Mouse (Mus musculus) ES-Bruce4 (cell line): ENCODE results near the gene Mmp21. TPM values are rescaled to one million over a fixed set of nuclear protein-coding genes. Genes with fewer than 3 reads are reported as not detected.

Experiments used
- H3K27ac ChIP-seq: 2 replicates; pipeline ENCODE4 v1.5.1; 2012; ENCODE audit warnings: low read length, inconsistent platforms; ENCODE audit not compliant: insufficient read depth
- H3K27me3 ChIP-seq: 2 replicates; pipeline ENCODE4 v1.6.1; 2012; ENCODE audit warnings: mild to moderate bottlenecking, low read length, inconsistent platforms; ENCODE audit not compliant: control insufficient read depth, poor library complexity, insufficient read depth, severe bottlenecking
- H3K36me3 ChIP-seq: 2 replicates; pipeline ENCODE4 v1.6.1; 2012; ENCODE audit warnings: inconsistent platforms, mild to moderate bottlenecking, low read length, moderate library complexity; ENCODE audit not compliant: control insufficient read depth, poor library complexity, insufficient read depth, severe bottlenecking
- H3K4me1 ChIP-seq: one replicate; pipeline ENCODE4 v1.8.1; 2011; ENCODE audit warnings: low read length; ENCODE audit not compliant: control insufficient read depth, insufficient read depth
- H3K4me3 ChIP-seq: 2 replicates; pipeline ENCODE4 v1.5.1; 2011; ENCODE audit warnings: low read depth, mild to moderate bottlenecking, low read length
- H3K9ac ChIP-seq: 2 replicates; pipeline ENCODE4 v1.6.1; 2012; ENCODE audit warnings: low read depth, mild to moderate bottlenecking, inconsistent platforms; ENCODE audit not compliant: poor library complexity, severe bottlenecking
- H3K9me3 ChIP-seq: replicated peaks from 2 replicates; pipeline ENCODE4 v1.6.1; 2012; ENCODE audit warnings: mild to moderate bottlenecking, low read length, inconsistent platforms; ENCODE audit not compliant: control insufficient read depth, poor library complexity, insufficient read depth, severe bottlenecking
- CTCF ChIP-seq: IDR thresholded peaks from one replicate; pipeline ENCODE4 v1.8.1; 2011; ENCODE audit warnings: low read depth, low read length
- EP300 ChIP-seq: IDR thresholded peaks from 2 replicates; pipeline ENCODE4 v1.6.1; 2011; ENCODE audit warnings: low read depth, low read length; ENCODE audit not compliant: insufficient read depth
- POLR2A ChIP-seq: IDR thresholded peaks from one replicate; pipeline ENCODE4 v1.8.1; 2011; ENCODE audit warnings: low read length; ENCODE audit not compliant: insufficient read depth
- polyA plus RNA-seq: library from polyadenylated mRNA; stranded (reverse); fragments of >200 nt; gene quantifications from 2 replicates; pipeline ENCODE4 v1.2.4, GENCODE M21; 2011; ENCODE audit warnings: low read depth; ENCODE audit not compliant: missing spikeins, insufficient read depth, insufficient read length

Mmp21 gene
- not detected in 2 replicates for polyA plus RNA-seq

- no peak within 1 kb of the TSS for H3K27ac ChIP-seq
- no peaks in the 10 kb centered on the region for H3K9me3 ChIP-seq
- H3K36me3 ChIP-seq = no peaks in the 10 kb centered on the region
- no peaks in the 10 kb centered on the region for H3K4me1 ChIP-seq
- no peak for TF ChIP-seq POLR2A
- no peak for TF ChIP-seq CTCF
- TF ChIP-seq EP300 = no peak
- no peaks in the 10 kb centered on the region for H3K27me3 ChIP-seq
- no peak within 1 kb of the TSS for H3K4me3 ChIP-seq
- H3K9ac ChIP-seq = no peak within 1 kb of the TSS
These were observed at the start of gene Mmp21 for GRCm38 (mm10) chr7:133679961-133680360. Gene Mmp21 (minus strand): TSS chr7:133680061.

GRCm38 (mm10) chr7:133729351-133729750 lies 49.5 kb upstream of the Mmp21 start:
- Histone ChIP-seq H3K9me3 (no peaks in the 10 kb centered on the region), H3K4me1 (no peaks in the 10 kb centered on the region), H3K27ac (no peak overlapping the region), H3K4me3 (no peak overlapping the region), H3K9ac (no peak overlapping the region), H3K27me3 (no peaks in the 10 kb centered on the region), H3K36me3 (peaks cover 4% of the 10 kb centered on the region; the same call in 1 of the 2 replicates)
- TF ChIP-seq EP300 = no peak
- no peak for TF ChIP-seq POLR2A
- no peak for TF ChIP-seq CTCF

GRCm38 (mm10) chr7:133727027-133727426 lies 47.2 kb upstream of the Mmp21 start:
- no peak overlapping the region for H3K27ac ChIP-seq
- peaks cover 6% of the 10 kb centered on the region for H3K36me3 ChIP-seq
- no peak overlapping the region for H3K9ac ChIP-seq
- H3K4me1 ChIP-seq = no peaks in the 10 kb centered on the region
- H3K4me3 ChIP-seq = no peak overlapping the region
- TF ChIP-seq CTCF (no peak), EP300 (no peak)
- no peaks in the 10 kb centered on the region for H3K27me3 ChIP-seq
- no peaks in the 10 kb centered on the region for H3K9me3 ChIP-seq

DNA sequence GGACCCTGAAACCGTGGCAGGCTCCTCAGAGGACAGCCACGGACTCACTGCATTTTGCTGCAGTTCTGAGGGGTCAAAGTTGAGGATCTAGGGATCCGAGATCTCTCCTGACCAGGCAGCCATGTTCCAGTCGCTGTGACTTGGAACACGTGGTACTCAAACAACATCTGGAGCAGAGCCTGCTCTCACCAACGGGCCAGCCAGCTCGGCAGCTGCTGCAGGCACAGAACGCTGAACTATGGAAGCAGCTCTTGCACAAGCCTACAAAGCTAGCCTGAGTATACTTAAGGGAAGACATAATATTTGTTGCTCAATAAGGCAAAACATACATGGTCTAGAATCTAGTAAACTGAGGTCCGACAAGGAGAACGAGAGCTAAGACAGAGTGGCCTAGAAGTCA lies 45.7 kb upstream of the Mmp21 start:
- H3K27ac ChIP-seq = no peak overlapping the region
- H3K4me1 ChIP-seq = no peaks in the 10 kb centered on the region
- H3K4me3 ChIP-seq = no peak overlapping the region
- TF ChIP-seq EP300 = no peak
- TF ChIP-seq POLR2A = no peak
- no peak for TF ChIP-seq CTCF
- H3K36me3 ChIP-seq = peaks cover 17% of the 10 kb centered on the region
- H3K27me3 ChIP-seq = no peaks in the 10 kb centered on the region
- no peak overlapping the region for H3K9ac ChIP-seq
- no peaks in the 10 kb centered on the region for H3K9me3 ChIP-seq

- Histone ChIP-seq H3K36me3 (peaks cover 24% of the 10 kb centered on the region), H3K27me3 (no peaks in the 10 kb centered on the region), H3K4me3 (no peak overlapping the region), H3K9ac (no peak overlapping the region), H3K4me1 (no peaks in the 10 kb centered on the region), H3K9me3 (no peaks in the 10 kb centered on the region), H3K27ac (no peak overlapping the region)
- TF ChIP-seq POLR2A (no peak), EP300 (no peak), CTCF (no peak)
These were observed 45.0 kb upstream of the Mmp21 start for GRCm38 (mm10) chr7:133724844-133725243.

GRCm38 (mm10) chr7:133720616-133721015 lies 40.8 kb upstream of the Mmp21 start:
- Histone ChIP-seq H3K27ac (no peak overlapping the region), H3K36me3 (peaks cover 59% of the 10 kb centered on the region), H3K9ac (no peak overlapping the region), H3K4me1 (no peaks in the 10 kb centered on the region), H3K27me3 (no peaks in the 10 kb centered on the region), H3K4me3 (no peak overlapping the region), H3K9me3 (no peaks in the 10 kb centered on the region)
- TF ChIP-seq EP300 = no peak
- no peak for TF ChIP-seq POLR2A
- TF ChIP-seq CTCF = no peak
